Mouse (Mus musculus) right cerebral cortex, adult 18-20 months (tissue): ENCODE measurements around the gene Zfp975.
"Not testable (repeated sequence)": the region's sequence is repeated elsewhere in the genome, so short reads cannot be mapped to it uniquely, and the experiment has no call there.

Source experiments
- DNase-seq: peaks from one replicate; pipeline ENCODE4 v3.0.0; 2022; ENCODE audit warnings: mixed read lengths

Zfp975 gene

DNA sequence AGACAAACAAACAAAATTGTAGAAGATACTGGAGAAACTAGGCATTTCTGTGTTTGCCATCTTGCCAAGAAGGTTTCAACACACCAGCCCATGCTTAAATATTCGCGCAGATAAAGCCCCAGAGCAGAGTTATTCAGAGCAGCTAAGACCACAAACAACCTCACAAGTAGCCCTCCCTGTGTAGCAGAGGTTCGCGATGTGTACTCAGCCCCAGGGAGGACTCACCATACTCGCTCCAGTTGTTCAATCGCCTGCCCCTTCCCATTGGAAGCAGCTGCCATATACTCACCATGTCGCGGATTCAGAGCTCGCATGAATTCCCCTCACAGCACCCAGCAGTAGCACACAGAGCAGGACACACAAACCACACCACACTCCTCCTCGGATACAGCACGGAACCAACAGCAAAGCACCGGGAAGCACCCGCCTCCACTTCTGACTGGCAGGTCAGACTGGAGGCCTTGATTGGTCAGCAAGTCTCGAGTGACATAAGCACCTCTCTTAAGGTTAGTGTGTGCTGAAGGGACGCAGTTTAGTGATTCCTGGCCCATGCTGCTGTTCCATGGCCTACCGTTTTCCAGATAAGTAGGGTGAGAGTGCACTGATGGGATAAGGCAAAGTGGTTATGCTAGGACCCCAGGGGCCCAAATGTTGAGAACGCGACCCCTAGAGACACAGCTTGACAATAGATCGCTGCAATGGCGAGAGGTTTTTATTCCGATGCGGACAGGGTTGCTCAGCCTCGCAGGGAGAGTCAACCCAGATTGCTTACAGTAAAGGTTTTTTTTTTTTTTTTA, at the start of gene Zfp975:
TSS of gene Zfp975 (minus strand) at position 381 of the 797 bp plus-strand sequence.
- peak; percentile 91 for DNase-seq

DNA sequence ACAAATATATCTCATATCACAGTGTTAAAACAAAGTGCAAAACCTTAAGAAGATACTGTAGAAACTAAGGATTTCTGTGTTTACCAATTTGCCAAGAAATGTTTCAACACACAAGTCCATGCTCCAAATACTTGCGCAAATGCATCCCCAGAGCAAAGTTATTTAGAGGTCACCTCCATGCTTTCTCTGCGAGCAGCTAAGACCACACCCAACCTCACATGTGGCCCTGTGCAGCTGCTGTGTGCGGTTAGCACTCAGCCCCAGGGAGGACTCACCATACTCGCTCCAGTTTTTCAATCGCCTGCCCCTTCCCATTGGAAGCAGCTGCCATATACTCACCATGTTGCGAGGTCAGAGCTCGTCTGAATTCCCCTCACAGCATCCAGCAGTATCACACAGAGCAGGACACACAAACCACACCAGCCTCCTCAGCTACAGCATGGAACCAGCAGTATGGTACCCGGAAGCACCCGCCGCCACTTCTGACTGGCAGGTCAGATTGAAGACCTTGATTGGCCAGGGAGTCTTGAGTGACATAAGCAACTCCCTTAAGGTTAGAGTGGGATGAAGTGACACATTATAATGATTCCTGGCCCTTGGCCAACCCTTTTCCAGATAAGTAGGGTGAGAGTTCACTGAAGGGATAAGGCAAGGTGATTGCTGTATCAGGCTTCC, 46.1 kb upstream of the Zfp975 start:
- DNase-seq: no peak

DNA sequence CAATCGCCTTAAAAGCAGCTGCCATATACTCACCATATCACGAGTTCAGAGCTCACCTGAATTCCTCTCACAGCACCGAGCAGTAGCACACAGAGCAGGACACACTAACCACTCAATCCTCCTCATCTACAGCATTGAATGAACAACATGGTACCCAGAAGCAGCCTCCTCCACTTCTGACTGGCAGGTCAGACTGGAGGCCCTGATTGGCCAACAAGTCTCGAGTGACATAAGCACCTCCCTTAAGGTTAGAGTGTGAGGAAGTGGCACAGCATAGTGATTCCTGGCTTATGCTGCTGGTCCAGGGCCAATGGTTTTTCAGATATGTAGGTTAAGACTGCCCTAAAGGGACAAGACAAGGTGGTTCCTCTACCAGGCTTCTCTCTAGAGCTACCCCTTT, 34.4 kb upstream of the Zfp975 start, which contains the start of gene Gm17067:
TSS of gene Gm17067 (minus strand) at position 101 of the 400 bp plus-strand sequence.
- not testable (repeated sequence) for DNase-seq

DNA sequence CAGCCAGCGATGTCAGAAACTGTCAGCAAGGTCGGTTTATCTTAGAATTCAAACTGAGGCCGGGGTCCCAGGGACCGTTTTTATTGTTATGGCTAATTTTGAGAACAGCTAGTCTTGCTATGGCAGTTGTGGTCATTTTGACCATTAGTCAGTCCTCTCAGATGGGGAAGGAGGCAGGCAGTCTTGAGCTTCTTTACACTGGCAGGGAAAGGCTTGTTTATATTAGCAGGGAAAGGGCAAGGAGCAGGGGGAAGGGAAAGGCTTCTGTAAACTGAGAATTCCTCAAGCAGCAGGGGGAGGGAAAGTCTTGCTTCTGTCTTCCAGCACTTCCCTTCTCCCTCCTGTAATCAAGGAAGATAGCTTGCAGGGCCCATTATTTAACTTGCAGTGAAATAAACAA, 709 bp upstream of the Zfp975 start:
- DNase-seq: not testable (repeated sequence)

DNA sequence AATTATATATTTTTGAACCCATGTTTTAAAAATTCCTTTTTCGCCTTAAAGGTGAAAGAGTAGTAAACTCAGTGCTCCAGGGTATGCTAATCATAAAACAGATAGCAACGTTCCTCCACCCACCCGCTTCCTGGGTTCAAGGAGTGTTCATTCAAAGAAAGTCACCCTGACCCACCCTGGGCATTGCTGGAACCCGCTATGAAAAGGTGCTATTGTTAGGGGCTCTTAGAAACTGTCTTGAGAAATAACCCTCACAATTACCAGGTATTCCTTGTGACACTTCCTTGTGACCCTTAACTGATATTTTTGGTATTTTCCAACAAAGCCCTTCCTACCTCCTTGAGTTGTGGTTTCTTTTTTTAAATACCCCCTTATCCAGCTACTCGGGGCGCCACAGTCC, 12.5 kb downstream of the Zfp975 start:
- DNase-seq: not testable (repeated sequence)

- DNase-seq: not testable (repeated sequence)
Observed at GRCm38 (mm10) chr7:42679646-42680045, 12.9 kb downstream of the Zfp975 start.

DNA sequence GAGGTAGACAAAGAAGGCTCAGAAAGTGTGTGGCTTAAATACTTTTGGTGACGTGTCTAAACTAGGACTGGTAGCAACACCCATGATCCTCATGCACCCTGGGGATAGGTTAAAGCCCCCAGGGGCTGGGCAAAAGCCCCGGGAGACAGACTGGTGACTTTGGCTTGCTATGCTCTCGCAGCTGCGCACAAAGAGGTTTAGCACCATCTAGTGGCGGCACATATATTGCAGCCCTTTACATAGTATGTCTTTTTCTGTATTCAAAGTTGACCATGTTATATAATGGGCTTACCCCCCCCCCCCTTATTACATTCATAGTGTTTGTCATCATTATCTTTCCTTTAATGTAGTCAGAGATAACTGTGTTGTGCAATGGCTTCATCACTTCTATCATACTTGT, 32.4 kb downstream of the Zfp975 start:
- not testable (repeated sequence) for DNase-seq

DNA sequence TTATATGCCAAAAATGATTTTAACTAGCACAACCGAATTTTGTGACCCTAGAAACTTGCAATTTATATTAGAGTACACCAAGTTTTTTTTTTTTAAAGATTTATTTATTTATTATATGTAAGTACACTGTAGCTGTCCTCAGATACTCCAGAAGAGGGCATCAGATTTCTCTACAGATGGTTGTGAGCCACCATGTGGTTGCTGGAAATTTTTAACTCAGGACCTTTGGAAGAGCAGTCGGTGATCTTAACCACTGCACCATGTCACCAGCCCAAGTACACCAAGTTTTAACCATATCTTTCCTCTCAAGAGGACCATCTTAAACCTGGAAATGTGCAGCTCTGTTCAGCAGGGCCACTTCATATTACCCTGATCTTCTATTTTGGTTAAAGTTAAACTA, 37.3 kb downstream of the Zfp975 start:
- not testable (repeated sequence) for DNase-seq

GRCm38 (mm10) chr7:42643120-42643620, 49.4 kb downstream of the Zfp975 start:
- DNase-seq: not testable (repeated sequence)

- DNase-seq: peak; percentile 63
Observed at GRCm38 (mm10) chr7:42642152-42643115, 50.1 kb downstream of the Zfp975 start, which contains the start of gene Zfp976. Zfp976 (minus strand) TSS chr7:42642588.

GRCm38 (mm10) chr7:42631031-42631430, 61.5 kb downstream of the Zfp975 start:
- DNase-seq: not testable (repeated sequence)
